Mouse (Mus musculus) forebrain, embryonic 14.5 days (tissue): ENCODE data around the gene Gfra4. TPM values are rescaled to one million over a fixed set of nuclear protein-coding genes. Genes with fewer than 3 reads are reported as not detected.

ENCODE experiments used
- ATAC-seq: fragments of 200-750 bp; cut with Nextera tagmentation; 2 replicates; pipeline ENCODE4 v1.8.0; 2017; ENCODE audit warnings: mild to moderate bottlenecking, moderate library complexity
- DNase-seq: peaks from one replicate; pipeline ENCODE4 v3.0.0-alpha.2; 2015; ENCODE audit warnings: low spot score
- H3K27ac ChIP-seq: fragments of 300-500 bp; sonication (generic); 2 replicates; pipeline ENCODE4 v1.5.1; 2014; ENCODE audit warnings: low read depth, mild to moderate bottlenecking, control low read depth, low read length, moderate library complexity
- H3K27me3 ChIP-seq: fragments of 300-500 bp; sonication (generic); replicated peaks from 2 replicates; pipeline ENCODE4 v1.6.1; 2014; ENCODE audit warnings: low read length, control low read depth, mixed read lengths; ENCODE audit not compliant: control insufficient read depth, insufficient read depth
- H3K36me3 ChIP-seq: fragments of 300-500 bp; sonication (generic); 2 replicates; pipeline ENCODE4 v1.6.1; 2014; ENCODE audit warnings: low read length, control low read depth; ENCODE audit not compliant: control insufficient read depth, insufficient read depth
- H3K4me1 ChIP-seq: fragments of 300-500 bp; sonication (generic); 2 replicates; pipeline ENCODE4 v1.6.1; 2014; ENCODE audit warnings: antibody characterized with exemption, low read length, control low read depth; ENCODE audit not compliant: control insufficient read depth, insufficient read depth
- H3K4me2 ChIP-seq: fragments of 300-500 bp; sonication (generic); 2 replicates; pipeline ENCODE4 v1.6.1; 2014; ENCODE audit warnings: mild to moderate bottlenecking, control low read depth, low read length
- H3K4me3 ChIP-seq: fragments of 300-500 bp; sonication (generic); 2 replicates; pipeline ENCODE4 v1.5.1; 2014; ENCODE audit warnings: low read depth, low read length, control low read depth
- H3K9ac ChIP-seq: fragments of 300-500 bp; sonication (generic); 2 replicates; pipeline ENCODE4 v1.6.1; 2014; ENCODE audit warnings: mild to moderate bottlenecking, low read length, control low read depth, moderate library complexity
- H3K9me3 ChIP-seq: fragments of 300-500 bp; sonication (generic); replicated peaks from 2 replicates; pipeline ENCODE4 v1.6.1; 2016; ENCODE audit warnings: low read length, control low read depth, mixed read lengths; ENCODE audit not compliant: control insufficient read depth
- WGBS: fragments of 180-500 bp; shearing (Covaris S2); extraction: QIAGEN DNeasy Blood & Tissue Kit; methylation state at CpG from one replicate; pipeline ENCODE4 v1.1.7; 2014; 5-methylcytosine and 5-hydroxymethylcytosine counted together
- polyA plus RNA-seq: library from polyadenylated mRNA; unstranded; fragments of >200 nt; fragmentation: Nextera tagmentation; extraction: Ambion mirVana; gene quantifications from 2 replicates; pipeline ENCODE4 v1.2.1, GENCODE M21; 2014

Gfra4 gene
- 30.6 and 33.6 TPM in 2 replicates for polyA plus RNA-seq

GRCm38 (mm10) chr2:131042988-131043387 is at the start of gene Gfra4:
Gene Gfra4, minus strand, starts transcription at chr2:131043088.
- no peak within 1 kb of the TSS for H3K27ac ChIP-seq
- peaks cover 32% of the 10 kb centered on the region for H3K27me3 ChIP-seq
- no peaks in the 10 kb centered on the region for H3K9me3 ChIP-seq
- H3K4me3 ChIP-seq, result peak within 1 kb of the TSS; percentile 50
- no peaks in the 10 kb centered on the region for H3K36me3 ChIP-seq
- H3K4me2 ChIP-seq, result peak within 1 kb of the TSS; percentile 76; the same call in 1 of the 2 replicates
- no peak for ATAC-seq
- DNase-seq, result no peak
- H3K4me1 ChIP-seq, result no peaks in the 10 kb centered on the region
- WGBS, result 69% methylated on average over 2 of the region's 2 CpGs
- no peak within 1 kb of the TSS for H3K9ac ChIP-seq

DNA sequence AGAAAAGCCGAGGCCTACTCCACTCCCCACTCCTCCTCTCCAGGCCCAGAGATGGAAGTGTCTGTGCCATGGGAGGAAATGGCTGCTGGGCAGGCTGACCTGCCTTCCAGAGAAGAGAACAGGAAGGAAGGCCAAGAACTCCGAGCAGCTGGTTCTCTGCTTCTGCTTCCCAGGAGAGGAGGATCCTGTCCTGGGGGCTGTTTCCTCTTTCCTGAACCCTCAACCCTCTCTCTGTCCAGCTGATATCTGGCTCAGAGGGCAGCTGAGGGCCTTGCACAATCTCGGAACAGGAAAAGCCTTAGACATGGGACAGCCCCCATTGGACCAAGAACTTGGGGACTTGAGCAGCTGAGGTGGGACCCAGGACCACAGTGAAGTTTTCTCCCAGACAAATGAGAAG is 48.0 kb upstream of the Gfra4 start:
- H3K27me3 ChIP-seq, result no peaks in the 10 kb centered on the region
- no peak overlapping the region for H3K9ac ChIP-seq
- H3K36me3 ChIP-seq, result no peaks in the 10 kb centered on the region
- no peak overlapping the region for H3K4me2 ChIP-seq
- no peak overlapping the region for H3K27ac ChIP-seq
- WGBS, result 92% methylated on average over 3 of the region's 3 CpGs
- no peak overlapping the region for H3K4me3 ChIP-seq
- no peak for ATAC-seq
- DNase-seq, result no peak
- no peaks in the 10 kb centered on the region for H3K9me3 ChIP-seq
- H3K4me1 ChIP-seq, result no peaks in the 10 kb centered on the region

DNA sequence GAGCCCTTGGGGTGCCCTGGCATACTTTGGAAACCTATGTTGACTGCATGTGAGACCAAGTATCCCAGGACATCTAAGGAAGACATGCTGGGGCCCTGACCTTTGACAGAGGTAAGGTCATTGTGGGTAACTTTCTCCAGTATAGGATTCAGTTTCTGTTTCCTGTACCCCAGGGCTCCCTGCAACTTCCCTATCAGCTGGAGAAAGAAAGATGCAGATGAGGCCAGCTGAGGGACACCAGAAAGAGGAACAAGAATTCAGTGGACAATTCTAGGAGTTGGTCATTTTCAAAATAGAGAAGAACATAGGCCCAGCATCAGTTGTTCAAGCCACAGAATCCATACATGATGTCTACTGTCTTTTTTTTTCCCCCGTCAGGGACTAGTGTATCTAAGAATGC is 46.7 kb upstream of the Gfra4 start:
- H3K9me3 ChIP-seq, result no peaks in the 10 kb centered on the region
- H3K27ac ChIP-seq, result no peak overlapping the region
- ATAC-seq (no peak), DNase-seq (no peak)
- no peaks in the 10 kb centered on the region for H3K27me3 ChIP-seq
- no peak overlapping the region for H3K4me2 ChIP-seq
- WGBS, result 81% methylated on average over 1 of the region's 1 CpGs
- no peak overlapping the region for H3K9ac ChIP-seq
- no peaks in the 10 kb centered on the region for H3K36me3 ChIP-seq
- no peak overlapping the region for H3K4me3 ChIP-seq
- H3K4me1 ChIP-seq, result no peaks in the 10 kb centered on the region

- Histone ChIP-seq H3K27ac (no peak overlapping the region), H3K9ac (no peak overlapping the region), H3K36me3 (no peaks in the 10 kb centered on the region), H3K9me3 (no peaks in the 10 kb centered on the region), H3K27me3 (no peaks in the 10 kb centered on the region), H3K4me2 (no peak overlapping the region), H3K4me3 (no peak overlapping the region), H3K4me1 (no peaks in the 10 kb centered on the region)
- ATAC-seq (no peak), DNase-seq (no peak)
- 72% methylated on average over 4 of the region's 4 CpGs for WGBS
Observed at GRCm38 (mm10) chr2:131088581-131088980, 45.7 kb upstream of the Gfra4 start.

- Histone ChIP-seq H3K4me2 (no peak within 1 kb of the TSS), H3K9ac (no peak within 1 kb of the TSS)
Observed at GRCm38 (mm10) chr2:131086667-131087390, 43.9 kb upstream of the Gfra4 start, which contains the start of gene Siglec1. Gene Siglec1, minus strand, starts transcription at chr2:131086765.

GRCm38 (mm10) chr2:131084206-131084605 is 41.3 kb upstream of the Gfra4 start:
- ATAC-seq (no peak), DNase-seq (no peak)
- no peak overlapping the region for H3K4me2 ChIP-seq
- no peaks in the 10 kb centered on the region for H3K27me3 ChIP-seq
- H3K27ac ChIP-seq, result no peak overlapping the region
- H3K9me3 ChIP-seq, result no peaks in the 10 kb centered on the region
- WGBS, result 88% methylated on average over 4 of the region's 4 CpGs
- H3K36me3 ChIP-seq, result no peaks in the 10 kb centered on the region
- no peak overlapping the region for H3K9ac ChIP-seq
- no peaks in the 10 kb centered on the region for H3K4me1 ChIP-seq
- H3K4me3 ChIP-seq, result no peak overlapping the region

More at GRCm38 (mm10) chr2:131086667-131087390, 43.9 kb upstream of the Gfra4 start, which contains the start of gene Siglec1:
- no peak for ATAC-seq
- H3K4me3 ChIP-seq, result no peak within 1 kb of the TSS
- no peaks in the 10 kb centered on the region for H3K4me1 ChIP-seq
- 84% methylated on average over 11 of the region's 11 CpGs for WGBS
- H3K36me3 ChIP-seq, result no peaks in the 10 kb centered on the region
- no peak within 1 kb of the TSS for H3K27ac ChIP-seq
- no peaks in the 10 kb centered on the region for H3K9me3 ChIP-seq
- no peak for DNase-seq
- no peaks in the 10 kb centered on the region for H3K27me3 ChIP-seq

DNA sequence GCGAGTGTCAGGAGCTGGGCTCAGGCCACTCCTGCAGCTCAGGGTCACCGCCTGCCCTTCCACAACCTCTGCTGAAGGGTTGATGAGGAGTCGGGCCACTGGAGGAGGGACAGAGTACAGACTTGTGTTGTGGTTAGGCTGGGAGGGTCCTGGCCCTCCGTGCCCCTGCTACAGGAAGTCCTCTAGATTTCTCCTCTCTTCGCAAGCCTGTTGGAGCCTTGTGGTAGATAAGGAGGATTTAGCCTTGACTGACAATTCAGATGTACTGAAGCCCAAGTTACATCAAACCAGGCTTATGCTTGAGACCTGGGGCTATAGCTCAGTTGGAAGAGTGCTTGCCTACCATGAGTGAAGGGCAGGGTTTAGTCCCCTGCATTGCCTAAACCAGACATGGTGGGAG is 37.6 kb upstream of the Gfra4 start:
- Histone ChIP-seq H3K9ac (no peak overlapping the region), H3K27ac (no peak overlapping the region), H3K9me3 (no peaks in the 10 kb centered on the region), H3K4me3 (no peak overlapping the region), H3K4me2 (no peak overlapping the region), H3K36me3 (no peaks in the 10 kb centered on the region), H3K4me1 (no peaks in the 10 kb centered on the region), H3K27me3 (no peaks in the 10 kb centered on the region)
- 93% methylated on average over 5 of the region's 5 CpGs for WGBS
- ATAC-seq (no peak), DNase-seq (no peak)

DNA sequence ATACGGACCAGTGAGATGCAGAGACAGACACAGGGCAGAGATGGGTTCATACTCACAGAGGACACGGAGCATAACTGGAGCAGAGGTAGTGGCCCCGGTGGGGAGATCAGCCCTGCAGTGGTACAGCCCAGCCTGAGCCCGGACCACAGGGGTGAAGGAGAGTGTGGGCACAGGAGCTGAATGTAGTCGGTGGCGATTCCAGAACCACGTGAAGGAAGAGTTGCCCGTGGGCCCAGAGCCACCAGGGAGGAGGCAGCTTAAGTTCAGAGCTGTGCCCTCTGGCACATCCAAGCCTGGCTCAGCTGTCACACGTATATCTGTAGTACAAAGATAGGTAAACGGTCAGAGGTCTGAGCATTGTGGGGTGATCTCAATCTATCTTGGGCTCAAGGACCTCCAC is 29.6 kb upstream of the Gfra4 start:
- no peak for DNase-seq
- Histone ChIP-seq H3K4me2 (no peak overlapping the region), H3K4me1 (no peaks in the 10 kb centered on the region), H3K36me3 (no peaks in the 10 kb centered on the region), H3K27me3 (no peaks in the 10 kb centered on the region), H3K4me3 (no peak overlapping the region), H3K9me3 (no peaks in the 10 kb centered on the region), H3K27ac (no peak overlapping the region), H3K9ac (no peak overlapping the region)
- ATAC-seq, result no peak
- 89% methylated on average over 10 of the region's 10 CpGs for WGBS

DNA sequence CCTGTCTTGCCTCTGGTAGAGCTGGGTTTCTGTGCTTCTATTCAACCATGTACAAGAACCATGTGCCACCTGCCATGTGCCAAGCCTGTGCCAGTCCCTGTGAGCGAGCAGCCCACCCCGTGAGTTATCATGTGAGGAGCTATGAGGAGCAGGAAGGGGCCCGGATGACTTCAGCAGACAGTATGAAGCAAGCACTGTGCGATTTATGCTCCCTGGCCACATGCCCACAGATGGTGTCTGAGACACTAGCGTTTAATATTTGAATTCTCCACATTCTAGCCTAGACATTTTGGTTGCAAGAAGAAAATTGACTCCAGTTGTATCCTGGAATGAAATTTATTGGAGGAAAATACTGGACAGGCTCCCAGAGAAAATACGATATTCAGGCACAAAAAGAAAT is 24.6 kb upstream of the Gfra4 start:
- no peak for DNase-seq
- 84% methylated on average over 6 of the region's 6 CpGs for WGBS
- H3K27ac ChIP-seq, result no peak overlapping the region

More for the DNA sequence above, 24.6 kb upstream of the Gfra4 start:
- no peaks in the 10 kb centered on the region for H3K36me3 ChIP-seq
- no peaks in the 10 kb centered on the region for H3K9me3 ChIP-seq
- H3K4me2 ChIP-seq, result no peak overlapping the region
- 0 out of 2 replicates have a peak, but pooled peaks cover 4% of the 10 kb centered on the region for H3K27me3 ChIP-seq
- ATAC-seq, result no peak
- no peaks in the 10 kb centered on the region for H3K4me1 ChIP-seq
- H3K9ac ChIP-seq, result no peak overlapping the region
- no peak overlapping the region for H3K4me3 ChIP-seq
